Mouse (Mus musculus) liver, adult 2 months (tissue): ENCODE measurements at regions not wholly inside any gene's neighbourhood (a gene's known extent, or its start where the extent isn't known, plus 50 kb on each side); places are given as distances from the start of the nearest gene placed in this dataset.

Experiments used
- DNase-seq: peaks from one replicate; pipeline ENCODE4 v3.0.0-alpha.2; 2011; ENCODE audit warnings: low read depth, low spot score; ENCODE audit errors: extremely low read depth
- H3K27ac ChIP-seq: fragments of 200-500 bp; replicated peaks from 2 replicates; pipeline ENCODE4 v1.5.1; 2012; ENCODE audit warnings: low read depth, mild to moderate bottlenecking, control low read depth, inconsistent platforms, low read length; ENCODE audit not compliant: insufficient read depth
- H3K27me3 ChIP-seq: fragments of 200-500 bp; 2 replicates; pipeline ENCODE4 v1.6.1; 2012; ENCODE audit warnings: mild to moderate bottlenecking, moderate library complexity, low read length, inconsistent platforms; ENCODE audit not compliant: control insufficient read depth, insufficient read depth
- H3K36me3 ChIP-seq: fragments of 200-500 bp; 2 replicates; pipeline ENCODE4 v1.6.1; 2012; ENCODE audit warnings: low read length, inconsistent platforms; ENCODE audit not compliant: control insufficient read depth, insufficient read depth
- H3K4me1 ChIP-seq: fragments of 200-500 bp; 2 replicates; pipeline ENCODE4 v1.6.1; 2011; ENCODE audit warnings: low read length; ENCODE audit not compliant: control insufficient read depth, insufficient read depth
- H3K4me3 ChIP-seq: fragments of 200-500 bp; 2 replicates; pipeline ENCODE4 v1.5.1; 2011; ENCODE audit warnings: low read depth, mild to moderate bottlenecking, control low read depth, low read length, moderate library complexity; ENCODE audit not compliant: insufficient read depth
- H3K79me2 ChIP-seq: fragments of 200-500 bp; 2 replicates; pipeline ENCODE4 v1.6.1; 2012; ENCODE audit warnings: inconsistent platforms, mild to moderate bottlenecking, low read length, moderate library complexity; ENCODE audit not compliant: control insufficient read depth, insufficient read depth
- H3K9ac ChIP-seq: fragments of 200-500 bp; 2 replicates; pipeline ENCODE4 v1.6.1; 2012; ENCODE audit warnings: low read depth, mild to moderate bottlenecking, control low read depth, inconsistent platforms, low read length
- CTCF ChIP-seq: fragments of 200-500 bp; IDR thresholded peaks from 2 replicates; pipeline ENCODE4 v1.5.1; 2011; ENCODE audit warnings: low read depth, low read length, control low read depth
- POLR2A ChIP-seq: fragments of 200-500 bp; IDR thresholded peaks from 2 replicates; pipeline ENCODE4 v1.6.1; 2011; ENCODE audit warnings: low read length, control low read depth; ENCODE audit not compliant: insufficient read depth; ENCODE audit errors: extremely low read depth
- WGBS: fragments of 180-500 bp; shearing (Covaris S2); methylation state at CpG from one replicate; pipeline ENCODE4 v1.1.7; 2018; 5-methylcytosine and 5-hydroxymethylcytosine counted together

DNA sequence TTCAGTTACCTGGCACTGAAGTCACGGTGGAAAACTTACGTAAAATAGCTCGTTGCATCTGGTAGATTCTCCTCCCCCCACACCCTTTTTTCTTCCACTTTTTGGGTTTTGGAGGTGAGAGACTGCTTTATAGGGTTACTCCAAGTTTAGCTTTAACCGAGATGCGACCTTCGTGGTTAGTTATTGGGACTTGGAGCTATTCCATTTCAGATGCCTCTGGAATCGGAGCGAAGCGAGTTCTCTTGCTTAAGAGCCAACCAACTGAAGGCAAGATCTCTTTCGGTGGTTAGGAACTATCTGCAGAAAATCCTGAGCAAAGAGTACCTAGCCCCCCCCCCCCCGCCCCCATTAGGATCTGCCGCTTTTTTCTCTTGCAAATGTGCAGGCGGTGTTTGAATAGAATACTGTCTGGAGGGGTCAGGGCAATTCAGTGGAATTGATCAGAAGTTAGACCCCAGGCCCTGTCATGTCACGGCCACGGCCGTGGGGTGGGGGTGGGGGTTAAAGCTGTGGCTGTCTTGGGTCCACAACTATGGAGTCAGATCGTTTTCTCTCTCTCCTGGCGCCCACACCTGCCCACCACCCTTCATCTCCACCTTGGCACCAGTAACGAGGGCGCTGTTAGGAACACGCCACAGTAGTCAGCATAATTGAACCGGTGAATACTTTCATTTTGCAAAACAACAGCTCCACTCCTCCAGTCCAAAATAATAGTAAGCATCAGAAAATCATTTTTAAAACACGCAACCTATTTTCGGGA lies 229.6 kb downstream of the Mef2c start:
- H3K9ac ChIP-seq = no peak overlapping the region
- no peak for TF ChIP-seq POLR2A
- TF ChIP-seq CTCF = no peak
- no peak for DNase-seq
- H3K27ac ChIP-seq = no peak overlapping the region
- H3K27me3 ChIP-seq = peaks cover 31% of the 10 kb centered on the region
- H3K4me3 ChIP-seq = 0 out of 2 replicates have a peak overlapping the region, but pooled peaks have one; percentile 11
- 0 out of 2 replicates have a peak, but pooled peaks cover 3% of the 10 kb centered on the region for H3K4me1 ChIP-seq
- H3K79me2 ChIP-seq = no peaks in the 10 kb centered on the region
- no peaks in the 10 kb centered on the region for H3K36me3 ChIP-seq
- 8% methylated on average over 24 of the region's 24 CpGs for WGBS

DNA sequence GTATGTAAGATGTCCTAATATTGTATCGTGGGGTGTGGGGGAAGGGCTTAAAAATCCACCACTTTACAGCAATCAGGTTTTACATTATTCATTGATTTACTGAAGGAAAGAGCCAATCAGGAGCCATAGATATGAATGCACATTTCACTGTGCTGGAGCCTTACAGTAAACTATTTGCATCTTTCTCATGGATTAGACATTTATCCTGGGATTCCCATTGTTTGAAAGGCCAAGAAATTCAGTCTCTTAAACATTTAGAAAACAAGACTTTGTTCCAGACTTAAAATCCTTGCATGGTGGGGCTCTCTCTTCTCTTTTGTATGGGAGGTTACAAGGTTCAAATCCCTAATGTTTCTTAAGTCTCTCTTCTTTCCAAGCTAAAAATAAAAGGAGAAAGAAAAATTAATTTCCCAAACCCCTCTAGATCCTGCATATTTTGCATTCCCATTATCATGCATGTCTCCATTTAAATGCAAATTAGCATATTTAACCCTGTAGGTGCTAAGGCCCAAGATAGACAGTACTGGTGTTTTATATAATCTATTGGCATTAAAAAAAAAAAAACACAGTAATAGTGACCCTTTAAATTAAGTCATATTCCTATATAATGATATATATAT lies 230.3 kb downstream of the Mef2c start:
- Histone ChIP-seq H3K4me1 (peaks cover 3% of the 10 kb centered on the region; the same call in 1 of the 2 replicates), H3K9ac (no peak overlapping the region), H3K36me3 (no peaks in the 10 kb centered on the region), H3K4me3 (no peak overlapping the region), H3K27me3 (peaks cover 34% of the 10 kb centered on the region), H3K79me2 (no peaks in the 10 kb centered on the region), H3K27ac (no peak overlapping the region)
- DNase-seq = no peak
- WGBS = 4% methylated on average over 1 of the region's 1 CpGs
- TF ChIP-seq POLR2A (no peak), CTCF (no peak)

DNA sequence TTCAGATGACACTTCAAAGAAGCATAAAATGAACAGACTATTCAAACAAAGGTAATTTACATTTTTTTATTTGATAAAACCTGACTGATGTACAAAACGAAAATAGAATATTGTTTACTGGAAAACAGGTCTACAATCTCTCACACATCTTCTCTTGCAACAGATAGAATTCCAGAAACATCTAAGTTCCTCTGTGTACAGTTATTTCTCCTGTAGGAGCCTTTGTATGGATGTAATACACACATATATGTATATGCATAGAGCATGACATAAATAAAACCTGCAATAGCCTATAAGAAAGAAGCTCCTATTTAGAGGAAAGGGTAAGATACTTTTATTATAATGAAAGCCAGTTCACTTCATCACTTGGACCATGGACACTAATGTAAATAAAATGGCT lies 230.8 kb downstream of the Mef2c start:
- Histone ChIP-seq H3K27me3 (peaks cover 35% of the 10 kb centered on the region), H3K9ac (no peak overlapping the region), H3K4me3 (no peak overlapping the region), H3K27ac (no peak overlapping the region), H3K79me2 (no peaks in the 10 kb centered on the region), H3K4me1 (peaks cover 3% of the 10 kb centered on the region; the same call in 1 of the 2 replicates), H3K36me3 (no peaks in the 10 kb centered on the region)
- 17% methylated on average over 1 of the region's 1 CpGs for WGBS
- DNase-seq = no peak
- no peak for TF ChIP-seq CTCF
- TF ChIP-seq POLR2A = no peak

DNA sequence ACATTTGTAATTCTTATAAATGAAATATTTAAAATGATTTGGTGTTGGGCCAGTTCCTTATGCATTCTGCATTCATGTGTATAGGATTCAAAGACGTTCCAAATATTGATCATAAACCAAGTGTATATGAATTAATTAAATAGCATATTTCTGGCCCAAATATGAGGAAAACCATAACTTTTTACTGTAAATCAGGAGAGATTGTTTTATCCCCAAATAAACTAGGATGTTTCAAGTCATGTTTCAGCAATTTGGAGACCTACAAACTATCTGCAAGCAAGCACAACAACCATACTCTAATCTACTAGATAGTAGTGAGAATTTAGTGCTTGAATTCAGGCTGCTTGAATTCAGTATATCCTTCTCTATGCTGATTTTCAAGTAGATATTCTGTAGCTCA lies 231.3 kb downstream of the Mef2c start:
- Histone ChIP-seq H3K9ac (no peak overlapping the region), H3K79me2 (no peaks in the 10 kb centered on the region), H3K27ac (no peak overlapping the region), H3K4me3 (no peak overlapping the region), H3K27me3 (peaks cover 37% of the 10 kb centered on the region), H3K36me3 (no peaks in the 10 kb centered on the region), H3K4me1 (peaks cover 3% of the 10 kb centered on the region; the same call in 1 of the 2 replicates)
- TF ChIP-seq CTCF = no peak
- TF ChIP-seq POLR2A = no peak
- 52% methylated on average over 1 of the region's 1 CpGs for WGBS
- no peak for DNase-seq

DNA sequence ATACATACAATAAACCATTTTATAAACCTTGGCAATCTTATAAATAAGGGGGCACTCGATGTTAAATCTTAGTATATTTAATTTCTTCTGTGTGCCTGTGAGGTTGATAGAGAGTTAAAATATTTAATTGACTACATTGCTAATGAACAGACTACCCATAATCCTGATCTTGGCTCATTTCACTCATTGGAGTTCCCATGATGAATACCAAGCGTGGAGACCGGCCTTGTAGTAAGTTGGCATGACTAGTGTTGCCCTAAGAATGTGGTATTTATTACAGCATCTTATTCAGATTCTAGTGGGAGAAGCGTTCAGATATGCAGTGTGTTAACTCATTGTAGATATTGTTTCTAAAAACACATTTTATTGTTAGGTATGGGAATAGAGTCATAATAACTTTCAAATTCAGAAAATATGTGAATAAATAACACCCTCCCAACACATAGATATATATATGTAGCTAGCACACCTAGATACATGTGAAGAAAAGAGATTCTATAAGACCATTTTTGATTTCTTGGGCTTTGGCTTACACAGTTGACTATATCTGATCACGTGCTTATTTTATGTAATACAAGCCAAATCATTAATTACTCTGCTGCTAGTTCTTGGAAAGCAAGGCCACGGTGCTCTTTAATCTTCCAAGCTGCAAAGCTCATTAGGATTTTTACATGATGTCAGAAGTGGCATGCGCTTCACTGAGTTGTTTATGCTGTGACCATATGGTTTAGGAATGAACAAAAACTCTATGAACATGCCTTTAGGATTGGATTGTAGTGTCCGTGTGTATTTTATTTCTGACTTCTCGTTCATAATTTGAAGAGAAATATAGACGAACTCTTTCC lies 232.0 kb downstream of the Mef2c start:
- Histone ChIP-seq H3K36me3 (no peaks in the 10 kb centered on the region), H3K4me3 (no peak overlapping the region), H3K27me3 (peaks cover 29% of the 10 kb centered on the region), H3K27ac (no peak overlapping the region), H3K9ac (no peak overlapping the region), H3K79me2 (no peaks in the 10 kb centered on the region), H3K4me1 (no peaks in the 10 kb centered on the region; the same call in 1 of the 2 replicates)
- WGBS = 59% methylated on average over 10 of the region's 10 CpGs
- TF ChIP-seq POLR2A (no peak), CTCF (no peak)
- DNase-seq = no peak
